Mouse (Mus musculus) megakaryocyte, embryonic 14.5 days (primary cell): ENCODE data around the gene Hist1h2bf. TPM values are rescaled to one million over a fixed set of nuclear protein-coding genes. Genes with fewer than 3 reads are reported as not detected.
"Not testable (repeated sequence)": the region's sequence is repeated elsewhere in the genome, so short reads cannot be mapped to it uniquely, and the experiment has no call there.

Experiments
- H3K27me3 ChIP-seq: replicated peaks from 2 replicates; pipeline ENCODE3; 2012; ENCODE audit warnings: inconsistent platforms
- H3K36me3 ChIP-seq: replicated peaks from 2 replicates; pipeline ENCODE3; 2012; ENCODE audit warnings: low read length, inconsistent platforms, mixed read lengths
- H3K4me1 ChIP-seq: 2 replicates; pipeline ENCODE4 v1.6.1; 2012; ENCODE audit warnings: inconsistent platforms
- H3K4me3 ChIP-seq: replicated peaks from 2 replicates; pipeline ENCODE3; 2012; ENCODE audit warnings: moderate library complexity, mild to moderate bottlenecking, inconsistent platforms
- H3K9me3 ChIP-seq: 2 replicates; pipeline ENCODE4 v1.6.1; 2012; ENCODE audit warnings: inconsistent platforms
- FLI1 ChIP-seq: IDR thresholded peaks from 2 replicates; pipeline ENCODE4 v1.6.1; 2012; ENCODE audit warnings: low read length, inconsistent platforms, mixed read lengths
- GATA1 ChIP-seq: IDR thresholded peaks from 3 replicates; pipeline ENCODE4 v1.6.1; 2012; ENCODE audit warnings: mixed read lengths, low read length, inconsistent platforms, borderline replicate concordance
- polyA plus RNA-seq: library from polyadenylated mRNA; stranded (reverse); fragments of >175 nt; gene quantifications from 2 replicates; pipeline ENCODE4 v1.2.3, GENCODE M21; 2012; ENCODE audit warnings: low replicate concordance; ENCODE audit not compliant: insufficient read depth

Hist1h2bf gene
- polyA plus RNA-seq, 1 experiment, result 7.6 TPM

DNA sequence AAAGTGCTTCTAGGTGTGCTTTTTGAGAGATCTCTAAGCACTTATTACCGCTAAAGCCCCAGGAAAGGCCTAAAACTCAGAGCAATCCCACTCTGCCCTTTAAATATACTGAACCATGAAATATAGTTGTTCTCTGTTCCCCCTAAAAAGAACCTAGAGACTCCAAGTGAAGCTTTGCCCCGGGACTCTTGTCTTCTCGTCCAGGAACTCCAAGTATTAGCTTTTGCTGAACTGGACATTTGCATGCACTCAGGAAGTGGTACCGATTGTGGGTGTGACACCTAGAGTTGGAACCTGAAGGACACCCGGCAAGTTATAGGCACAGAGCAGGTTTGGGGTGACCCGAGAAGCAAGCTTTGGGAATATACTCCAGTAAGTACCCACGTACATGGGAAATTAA, 17.2 kb upstream of the Hist1h2bf start:
- TF ChIP-seq FLI1, result no peak
- no peak for TF ChIP-seq GATA1
- H3K9me3 ChIP-seq, result no peaks in the 10 kb centered on the region
- no peaks in the 10 kb centered on the region for H3K27me3 ChIP-seq
- no peak overlapping the region for H3K4me3 ChIP-seq
- peaks cover 86% of the 10 kb centered on the region for H3K4me1 ChIP-seq
- H3K36me3 ChIP-seq, result no peaks in the 10 kb centered on the region

DNA sequence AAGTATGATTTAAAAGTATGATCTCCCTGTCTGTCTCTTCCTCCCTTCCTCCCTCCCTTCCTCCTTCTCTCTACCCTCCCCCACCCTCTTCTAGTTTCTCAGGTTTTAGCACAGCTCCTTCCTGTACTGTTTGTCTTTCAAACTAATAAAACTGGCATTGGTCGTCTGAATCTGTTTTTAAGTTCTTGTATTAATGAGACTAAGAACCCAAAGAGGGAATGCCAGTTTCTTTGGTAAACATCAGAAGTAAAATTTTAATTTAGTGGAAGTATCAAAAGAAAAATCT, 12.9 kb upstream of the Hist1h2bf start:
- Histone ChIP-seq H3K4me1 (peaks cover 68% of the 10 kb centered on the region), H3K27me3 (no peaks in the 10 kb centered on the region), H3K4me3 (peak overlapping the region; percentile 90), H3K9me3 (no peaks in the 10 kb centered on the region), H3K36me3 (no peaks in the 10 kb centered on the region)
- TF ChIP-seq GATA1 (no peak), FLI1 (no peak)

DNA sequence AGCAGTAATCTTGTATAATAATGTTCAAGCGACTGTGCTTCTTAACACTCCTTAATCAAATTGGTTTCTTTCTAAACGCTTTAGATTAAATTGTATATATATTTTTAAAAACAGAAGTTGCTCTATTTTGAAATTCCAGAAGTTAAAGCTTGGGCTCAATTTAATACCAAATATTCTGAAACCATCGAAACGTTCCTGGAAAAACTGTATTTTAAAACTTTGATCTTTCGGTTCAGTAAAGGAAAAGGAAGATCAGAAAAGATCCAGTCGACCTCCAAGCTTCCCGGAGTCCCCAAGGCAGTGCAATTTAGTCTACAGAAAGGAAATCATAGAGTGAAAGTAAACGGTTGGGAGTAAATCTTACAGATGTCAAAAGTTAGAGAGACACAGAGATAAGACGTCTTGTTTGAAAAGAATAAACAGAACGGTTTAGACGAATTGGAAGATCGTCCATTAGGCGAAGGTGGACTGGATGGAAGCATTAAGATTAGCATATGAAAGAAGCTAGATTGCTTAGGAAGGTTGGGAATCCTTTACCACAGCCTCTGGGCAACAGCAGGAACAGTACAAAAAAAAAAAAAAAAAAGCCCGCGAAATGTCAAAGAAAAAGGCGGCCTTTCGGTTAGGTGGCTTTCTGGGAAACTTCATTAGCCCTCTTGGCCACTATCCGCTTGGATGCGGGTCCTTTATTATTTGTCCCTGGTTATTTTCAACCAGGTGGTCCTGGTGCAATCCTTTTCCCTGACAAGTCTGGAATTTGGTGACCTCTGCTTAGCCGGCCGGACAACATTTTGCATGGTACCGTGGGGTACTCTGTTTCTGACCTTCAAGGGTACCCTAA, 12.3 kb upstream of the Hist1h2bf start:
- TF ChIP-seq GATA1 (no peak), FLI1 (no peak)
- Histone ChIP-seq H3K27me3 (no peaks in the 10 kb centered on the region), H3K36me3 (no peaks in the 10 kb centered on the region), H3K4me1 (peaks cover 68% of the 10 kb centered on the region), H3K4me3 (peak overlapping the region; percentile 90), H3K9me3 (no peaks in the 10 kb centered on the region)

DNA sequence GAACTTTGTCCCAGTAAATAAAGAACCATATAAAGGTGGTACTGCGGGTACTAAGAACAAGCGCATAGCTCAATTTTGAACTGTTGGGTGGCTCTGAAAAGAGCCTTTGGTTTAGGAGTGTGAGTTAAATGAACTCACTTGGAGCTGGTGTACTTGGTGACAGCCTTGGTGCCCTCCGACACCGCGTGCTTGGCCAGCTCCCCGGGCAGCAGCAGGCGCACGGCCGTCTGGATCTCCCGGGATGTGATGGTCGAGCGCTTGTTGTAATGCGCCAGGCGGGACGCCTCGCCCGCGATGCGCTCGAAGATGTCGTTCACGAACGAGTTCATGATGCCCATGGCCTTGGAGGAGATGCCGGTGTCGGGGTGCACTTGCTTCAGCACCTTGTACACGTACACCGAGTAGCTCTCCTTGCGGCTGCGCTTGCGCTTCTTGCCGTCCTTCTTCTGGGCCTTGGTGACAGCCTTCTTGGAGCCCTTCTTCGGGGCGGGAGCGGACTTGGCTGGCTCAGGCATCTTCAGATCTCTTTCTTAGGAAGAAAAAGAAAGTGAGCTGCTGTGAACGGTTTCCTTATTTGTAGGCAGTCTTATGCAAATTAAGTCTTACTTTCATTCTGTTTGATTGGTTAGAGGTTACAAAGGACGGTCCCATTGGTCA, 11.6 kb upstream of the Hist1h2bf start:
- H3K36me3 ChIP-seq, H3K9me3 ChIP-seq, H3K27me3 ChIP-seq: not testable (repeated sequence)
- Histone ChIP-seq H3K4me3 (peak overlapping the region; percentile 93), H3K4me1 (peaks cover 70% of the 10 kb centered on the region)

DNA sequence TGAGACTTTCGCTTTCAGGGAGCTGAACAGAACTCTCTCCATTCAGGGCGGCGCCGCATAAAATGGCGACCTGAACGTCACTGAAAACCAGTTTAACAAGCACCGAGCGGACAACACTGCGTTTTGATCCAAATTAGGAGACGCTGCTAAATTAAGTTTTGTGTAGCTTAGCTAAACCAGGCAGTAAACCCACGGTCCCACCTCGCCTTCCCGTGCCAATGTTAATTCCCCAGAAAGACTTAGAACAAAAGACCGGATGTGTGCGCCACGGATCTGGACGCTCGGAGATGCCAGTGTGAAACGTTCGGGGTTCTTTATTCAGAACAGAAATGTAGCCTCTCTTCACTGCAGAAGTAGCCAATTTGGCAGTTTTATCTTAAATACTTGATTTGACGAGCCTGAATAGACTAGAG, 11.0 kb upstream of the Hist1h2bf start:
- Histone ChIP-seq H3K36me3 (no peaks in the 10 kb centered on the region), H3K4me3 (peak overlapping the region; percentile 93), H3K9me3 (no peaks in the 10 kb centered on the region), H3K27me3 (no peaks in the 10 kb centered on the region), H3K4me1 (peaks cover 70% of the 10 kb centered on the region)
- TF ChIP-seq GATA1 (no peak), FLI1 (0 out of 2 replicates have a peak, but pooled peaks have one; percentile 28)

DNA sequence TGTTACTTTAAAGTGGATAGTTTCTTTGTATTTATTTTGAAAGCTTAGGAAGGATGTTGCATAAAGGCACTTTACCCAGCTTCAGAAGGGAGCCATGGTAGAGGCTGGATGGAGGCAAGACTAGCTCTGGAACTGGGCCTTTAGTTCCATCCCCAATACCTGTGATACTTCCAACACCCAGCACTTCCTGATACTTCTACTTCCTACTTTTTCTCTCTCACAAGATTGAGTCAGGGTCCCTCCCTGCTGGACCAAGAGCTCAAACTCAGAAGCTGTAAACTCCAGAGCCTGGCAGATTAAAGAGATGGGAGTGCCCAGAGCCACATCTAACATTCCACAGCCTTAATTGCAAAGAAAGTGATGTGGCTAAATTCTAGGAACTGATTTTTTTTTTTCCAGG, 10.3 kb upstream of the Hist1h2bf start:
- H3K4me1 ChIP-seq, result peaks cover 69% of the 10 kb centered on the region
- H3K9me3 ChIP-seq, result no peaks in the 10 kb centered on the region
- no peaks in the 10 kb centered on the region for H3K27me3 ChIP-seq
- H3K4me3 ChIP-seq, result peak overlapping the region; percentile 93
- H3K36me3 ChIP-seq, result no peaks in the 10 kb centered on the region
- TF ChIP-seq FLI1 (no peak), GATA1 (no peak)

DNA sequence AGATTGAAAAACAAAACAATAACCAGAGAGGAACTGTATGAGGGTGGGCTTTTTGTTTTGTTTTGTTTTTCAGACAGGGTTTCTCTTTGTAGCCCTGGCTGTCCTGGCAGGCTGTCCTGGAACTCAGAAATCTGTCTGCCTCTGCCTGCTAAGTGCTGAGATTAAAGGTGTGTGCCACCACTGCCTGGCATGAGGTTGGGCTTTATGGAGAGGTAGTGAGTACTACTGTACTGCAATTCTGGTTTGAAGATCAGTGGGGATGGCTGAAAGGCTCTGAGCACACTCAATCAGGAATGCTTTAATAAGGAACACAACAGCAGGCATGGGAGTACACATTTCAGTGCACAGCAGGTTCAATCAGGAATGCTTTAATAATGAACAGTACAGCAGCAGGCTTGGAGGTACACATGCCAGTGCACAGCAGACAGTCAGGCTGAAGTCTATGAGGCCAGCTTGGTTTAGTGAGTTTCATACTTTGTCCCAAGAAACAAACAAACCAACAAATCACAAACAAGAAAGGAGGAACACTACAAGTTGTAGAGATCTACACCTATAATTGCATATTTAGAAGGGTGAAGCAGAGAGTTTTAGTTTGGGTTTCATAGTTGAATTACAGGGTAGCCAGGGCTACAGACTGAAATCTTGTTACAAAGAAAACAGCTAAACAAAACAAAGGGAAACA, 9.5 kb upstream of the Hist1h2bf start:
- H3K4me3 ChIP-seq, result peak overlapping the region; percentile 88
- peaks cover 61% of the 10 kb centered on the region for H3K4me1 ChIP-seq
- H3K27me3 ChIP-seq, result no peaks in the 10 kb centered on the region
- TF ChIP-seq FLI1 (no peak), GATA1 (no peak)
- no peaks in the 10 kb centered on the region for H3K36me3 ChIP-seq
- no peaks in the 10 kb centered on the region for H3K9me3 ChIP-seq

DNA sequence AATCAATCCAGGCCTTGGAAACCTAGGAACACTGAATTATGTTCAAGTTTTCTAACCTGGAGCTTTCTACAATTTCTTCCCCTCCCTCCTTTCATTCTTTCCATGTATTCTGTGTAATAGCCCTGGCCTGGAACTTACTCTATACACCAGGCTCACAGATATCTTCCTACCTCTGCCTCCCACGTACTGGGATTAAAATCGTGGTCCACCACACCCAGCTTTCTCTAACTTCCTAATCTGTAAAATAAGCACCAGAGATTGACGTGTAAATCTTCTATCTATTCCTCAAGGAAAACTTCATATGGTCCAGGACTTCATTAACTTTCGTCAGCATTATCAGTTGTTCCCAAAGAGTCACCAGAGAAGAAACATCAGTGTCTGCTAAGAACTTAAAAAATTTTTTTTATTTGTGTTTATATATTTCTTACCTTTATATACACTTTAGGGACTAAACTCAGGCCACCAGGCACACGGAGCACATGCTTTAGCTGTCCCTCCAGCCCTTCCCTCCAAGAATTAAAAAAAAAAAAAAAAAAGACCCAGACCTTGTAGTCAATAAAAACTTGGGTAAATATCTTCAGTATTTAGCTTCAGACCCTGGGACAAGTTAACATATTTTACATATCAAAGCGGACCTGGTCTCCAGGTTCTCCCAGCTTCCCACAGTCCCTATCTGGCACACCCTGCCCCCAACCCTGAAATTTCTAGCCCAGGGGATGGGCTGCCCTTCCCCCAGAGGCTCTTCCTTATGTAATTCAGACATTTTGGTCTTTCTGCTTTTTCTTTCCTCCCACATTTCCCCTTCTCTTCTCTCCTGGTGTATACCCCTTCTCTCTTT, 8.4 kb upstream of the Hist1h2bf start:
- Histone ChIP-seq H3K27me3 (no peaks in the 10 kb centered on the region), H3K4me3 (peak overlapping the region; percentile 88), H3K9me3 (no peaks in the 10 kb centered on the region), H3K36me3 (no peaks in the 10 kb centered on the region), H3K4me1 (peaks cover 57% of the 10 kb centered on the region)
- TF ChIP-seq FLI1 (no peak), GATA1 (no peak)

DNA sequence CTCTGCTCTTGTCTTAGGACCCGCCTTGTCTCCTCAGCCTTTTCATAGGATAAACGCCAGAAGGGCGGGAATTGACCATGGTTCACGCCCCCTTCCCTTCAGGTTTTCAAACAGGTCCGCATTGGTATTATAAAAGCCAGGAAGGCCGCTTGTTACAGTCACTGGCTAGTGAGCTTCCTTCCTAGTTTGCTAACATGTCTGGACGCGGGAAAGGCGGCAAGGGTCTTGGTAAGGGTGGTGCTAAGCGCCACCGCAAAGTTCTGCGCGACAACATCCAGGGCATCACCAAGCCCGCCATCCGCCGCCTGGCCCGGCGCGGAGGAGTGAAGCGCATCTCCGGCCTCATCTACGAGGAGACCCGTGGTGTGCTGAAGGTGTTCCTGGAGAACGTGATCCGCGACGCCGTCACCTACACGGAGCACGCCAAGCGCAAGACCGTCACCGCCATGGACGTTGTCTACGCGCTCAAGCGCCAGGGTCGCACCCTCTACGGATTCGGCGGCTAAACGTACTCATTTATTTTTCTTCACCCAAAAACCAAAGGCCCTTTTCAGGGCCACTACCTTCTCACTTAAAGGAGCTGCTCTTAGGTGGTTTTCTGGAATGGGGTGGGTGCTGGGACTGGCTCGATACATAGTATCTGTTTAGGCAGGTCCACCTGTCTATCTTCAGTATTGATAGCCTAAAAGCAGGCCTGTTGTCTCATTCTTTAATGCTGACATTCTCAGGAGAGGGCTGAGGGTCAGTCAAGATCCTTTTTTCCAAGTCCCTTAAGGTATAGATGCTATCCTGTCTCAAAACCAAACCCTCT, 7.6 kb upstream of the Hist1h2bf start, which contains the start of gene Hist1h4d:
TSS of gene Hist1h4d (plus strand) at position 191 of the 811 bp plus-strand sequence.
- no peaks in the 10 kb centered on the region for H3K36me3 ChIP-seq
- peak within 1 kb of the TSS; percentile 88 for H3K4me3 ChIP-seq
- no peaks in the 10 kb centered on the region for H3K27me3 ChIP-seq
- H3K9me3 ChIP-seq, result no peaks in the 10 kb centered on the region
- TF ChIP-seq FLI1, result no peak
- TF ChIP-seq GATA1, result no peak
- H3K4me1 ChIP-seq, result peaks cover 59% of the 10 kb centered on the region
